In genomic region chr17:85613266-85613860, GRCm38 (mm10) we compare ENCODE assay signal across 20 mouse cellular contexts. TPM values are rescaled to one million over a fixed set of nuclear protein-coding genes. Genes with fewer than 3 reads are reported as not detected.
DNase-seq lines count a peak whose midpoint lies in the region; ATAC-seq and TF ChIP-seq lines count a peak whose summit lies in the region.
"Had no signal": no experiment of that assay in that cellular context is flagged by ENCODE, and none has a peak within 500 bp of the region (broad histone marks: within the 10 kb centered on the region; RNA-seq: fewer than 3 reads in every experiment).

Gene Six3, plus strand, starts transcription at chr17:85613608.

- H3K9me3 ChIP-seq in E14TG2a.4 (ENCODE audit: low read length) = peaks cover 26% of the 10 kb centered on the region
- H3K9me3 ChIP-seq in forebrain, embryonic 10.5 days = no peaks in the 10 kb centered on the region
- H3K9me3 ChIP-seq in midbrain, embryonic 10.5 days (replicated peaks) = no peaks in the 10 kb centered on the region
- H3K9me3 ChIP-seq in neural tube, embryonic 15.5 days (replicated peaks) = no peaks in the 10 kb centered on the region
- H3K9me3 ChIP-seq in liver, embryonic 12.5 days (replicated peaks) = no peaks in the 10 kb centered on the region
- H3K9me3 ChIP-seq: liver, embryonic 13.5 days; stomach, embryonic 15.5 days had no signal

- peak within 1 kb of the TSS; percentile 95 for H3K27ac ChIP-seq in forebrain, embryonic 10.5 days
- H3K27ac ChIP-seq in midbrain, embryonic 10.5 days (replicated peaks) = peak within 1 kb of the TSS; percentile 18
- no peak within 1 kb of the TSS for H3K27ac ChIP-seq in neural tube, embryonic 15.5 days (replicated peaks)
- H3K27ac ChIP-seq in liver, embryonic 12.5 days = no peak within 1 kb of the TSS
- H3K27ac ChIP-seq: liver, embryonic 13.5 days; stomach, embryonic 15.5 days had no signal

- peaks cover 99% of the 10 kb centered on the region for H3K27me3 ChIP-seq in E14TG2a.4 (ENCODE audit: insufficient read depth, low read length)
- H3K27me3 ChIP-seq in forebrain, embryonic 10.5 days (ENCODE audit: poor library complexity, severe bottlenecking) = peaks cover 100% of the 10 kb centered on the region
- peaks cover 100% of the 10 kb centered on the region for H3K27me3 ChIP-seq in midbrain, embryonic 10.5 days (ENCODE audit: low read depth, poor library complexity, severe bottlenecking)
- peaks cover 100% of the 10 kb centered on the region for H3K27me3 ChIP-seq in neural tube, embryonic 15.5 days (replicated peaks)
- H3K27me3 ChIP-seq in liver, embryonic 12.5 days (replicated peaks) = peaks cover 100% of the 10 kb centered on the region

- H3K36me3 ChIP-seq in E14TG2a.4 (ENCODE audit: insufficient read depth, low read length) = no peaks in the 10 kb centered on the region
- peaks cover 7% of the 10 kb centered on the region; the same call in 1 of the 2 replicates for H3K36me3 ChIP-seq in forebrain, embryonic 10.5 days (replicated peaks)
- no peaks in the 10 kb centered on the region for H3K36me3 ChIP-seq in midbrain, embryonic 10.5 days
- no peaks in the 10 kb centered on the region for H3K36me3 ChIP-seq in neural tube, embryonic 15.5 days
- no peaks in the 10 kb centered on the region for H3K36me3 ChIP-seq in liver, embryonic 12.5 days
- H3K36me3 ChIP-seq: liver, embryonic 13.5 days; stomach, embryonic 15.5 days had no signal

- WGBS in forebrain, embryonic 10.5 days = 1% methylated on average over 29 of the region's 30 CpGs
- under 1% methylated on average over 29 of the region's 30 CpGs for WGBS in midbrain, embryonic 10.5 days
- WGBS in neural tube, embryonic 15.5 days = under 1% methylated on average over 27 of the region's 30 CpGs
- 4% methylated on average over 29 of the region's 30 CpGs for WGBS in liver, embryonic 12.5 days (ENCODE audit: insufficient replicate concordance)

- peaks cover 60% of the 10 kb centered on the region for H3K4me1 ChIP-seq in E14TG2a.4 (replicated peaks; ENCODE audit: low read depth, low read length)
- H3K4me1 ChIP-seq in forebrain, embryonic 10.5 days = peaks cover 92% of the 10 kb centered on the region
- H3K4me1 ChIP-seq in midbrain, embryonic 10.5 days = peaks cover 59% of the 10 kb centered on the region
- peaks cover 17% of the 10 kb centered on the region for H3K4me1 ChIP-seq in neural tube, embryonic 15.5 days
- H3K4me1 ChIP-seq in liver, embryonic 12.5 days = 0 out of 2 replicates have a peak, but pooled peaks cover 2% of the 10 kb centered on the region
- H3K4me1 ChIP-seq: liver, embryonic 13.5 days had no signal

- H3K4me2 ChIP-seq in neural tube, embryonic 15.5 days = no peak within 1 kb of the TSS
- H3K4me2 ChIP-seq in liver, embryonic 12.5 days = no peak within 1 kb of the TSS
- H3K4me2 ChIP-seq: liver, embryonic 13.5 days; stomach, embryonic 15.5 days had no signal

- no peak within 1 kb of the TSS for H3K9ac ChIP-seq in neural tube, embryonic 15.5 days (replicated peaks)
- no peak within 1 kb of the TSS for H3K9ac ChIP-seq in liver, embryonic 12.5 days
- H3K9ac ChIP-seq: liver, embryonic 13.5 days; stomach, embryonic 15.5 days had no signal

- ATAC-seq in neural tube, embryonic 15.5 days (ENCODE audit: low FRiP score) = no peak
- ATAC-seq in liver, embryonic 12.5 days = no peak
- ATAC-seq: CD4-positive, CD25-positive, alpha-beta regulatory T cell, adult 4 months; inflammation-experienced regulatory T-cells, adult 6 months had no signal

- TF ChIP-seq CTCF in E14TG2a.4 (conservative IDR thresholded peaks at IDR 0.05; ENCODE audit: low read length) = no peak

- H3K4me3 ChIP-seq in E14TG2a.4 (replicated peaks; ENCODE audit: low read length) = peak within 1 kb of the TSS; percentile 60
- peak within 1 kb of the TSS; percentile 76 for H3K4me3 ChIP-seq in forebrain, embryonic 10.5 days
- H3K4me3 ChIP-seq in midbrain, embryonic 10.5 days = peak within 1 kb of the TSS; percentile 51
- no peak within 1 kb of the TSS for H3K4me3 ChIP-seq in neural tube, embryonic 15.5 days (replicated peaks)
- H3K4me3 ChIP-seq in liver, embryonic 12.5 days = no peak within 1 kb of the TSS
- H3K4me3 ChIP-seq: liver, embryonic 13.5 days; stomach, embryonic 15.5 days had no signal

- peak; percentile 88 for DNase-seq in Muller cell, postnatal 12 days (ENCODE audit: inconsistent ontology term)
- DNase-seq in forebrain, embryonic 10.5 days (ENCODE audit: extremely low spot score, low spot score) = peak; percentile 37
- DNase-seq in midbrain, embryonic 10.5 days (ENCODE audit: low spot score) = no peak
- DNase-seq in gastrocnemius, adult 18-20 months (ENCODE audit: low spot score) = no peak
- no peak for DNase-seq in urinary bladder, adult 2 months (ENCODE audit: low spot score)
- DNase-seq: adrenal gland, postnatal 25 days; cerebellum, adult 11 months; heart, postnatal 14 days; kidney, postnatal 14 days; layer of hippocampus, postnatal 36 days; liver, embryonic 13.5 days; lung, postnatal 14 days had no signal

RNA-seq across cellular contexts. Expression of gene Six3, which starts in this region (rescaled TPM):
- polyA plus RNA-seq in forebrain, embryonic 10.5 days (2016; fragmentation: Nextera tagmentation; extraction: Ambion mirVana) = 13.1 and 15.5 TPM in 2 replicates
- polyA plus RNA-seq in midbrain, embryonic 10.5 days (2016; fragmentation: Nextera tagmentation; extraction: Ambion mirVana) = 4.0 and 7.9 TPM in 2 replicates
- polyA plus RNA-seq in neural tube, embryonic 15.5 days (2015; fragmentation: Nextera tagmentation; extraction: Ambion mirVana) = not detected in 2 replicates
- total RNA-seq in gastrocnemius, adult 18-20 months (2021) = not detected
- not detected in 2 replicates for polyA plus RNA-seq in urinary bladder, adult 2 months (2012; rRNA removed)
- not detected in 2 replicates for polyA plus RNA-seq in liver, embryonic 12.5 days (2016; fragmentation: Nextera tagmentation; extraction: Ambion mirVana)
- total RNA-seq: adrenal gland, postnatal 25 days; heart, postnatal 14 days had no signal
- polyA plus RNA-seq: gonadal fat pad, adult 2 months; liver, embryonic 13.5 days; small intestine, adult 2 months; stomach, embryonic 15.5 days had no signal

Comparison
In these comparisons a context has a peak if more than half of its experiments do, and no peak if none do; other contexts are left out.
1. H3K4me3 ChIP-seq: peak in E14TG2a.4 (single experiment), forebrain, embryonic 10.5 days (single experiment) and midbrain, embryonic 10.5 days (single experiment); none in neural tube, embryonic 15.5 days (single experiment) and liver, embryonic 12.5 days (single experiment).
2. DNase-seq: peak in Muller cell, postnatal 12 days (single experiment) and forebrain, embryonic 10.5 days (single experiment); none in midbrain, embryonic 10.5 days (single experiment), gastrocnemius, adult 18-20 months (single experiment) and urinary bladder, adult 2 months (single experiment).
3. H3K27ac ChIP-seq: peak in forebrain, embryonic 10.5 days (single experiment) and midbrain, embryonic 10.5 days (single experiment); none in neural tube, embryonic 15.5 days (single experiment) and liver, embryonic 12.5 days (single experiment).